Mouse (Mus musculus) regulatory T cell (primary cell): ENCODE results near the gene Pygb.

ENCODE experiments used
- in situ Hi-C: fragments of 300-600 bp; cut with MboI, MseI; formaldehyde crosslinking; loops from one replicate; pipeline ENCODE4 v1.15.1; 2025; ENCODE audit warnings: high pct_unique_total_duplicates

Gene Pygb

DNA sequence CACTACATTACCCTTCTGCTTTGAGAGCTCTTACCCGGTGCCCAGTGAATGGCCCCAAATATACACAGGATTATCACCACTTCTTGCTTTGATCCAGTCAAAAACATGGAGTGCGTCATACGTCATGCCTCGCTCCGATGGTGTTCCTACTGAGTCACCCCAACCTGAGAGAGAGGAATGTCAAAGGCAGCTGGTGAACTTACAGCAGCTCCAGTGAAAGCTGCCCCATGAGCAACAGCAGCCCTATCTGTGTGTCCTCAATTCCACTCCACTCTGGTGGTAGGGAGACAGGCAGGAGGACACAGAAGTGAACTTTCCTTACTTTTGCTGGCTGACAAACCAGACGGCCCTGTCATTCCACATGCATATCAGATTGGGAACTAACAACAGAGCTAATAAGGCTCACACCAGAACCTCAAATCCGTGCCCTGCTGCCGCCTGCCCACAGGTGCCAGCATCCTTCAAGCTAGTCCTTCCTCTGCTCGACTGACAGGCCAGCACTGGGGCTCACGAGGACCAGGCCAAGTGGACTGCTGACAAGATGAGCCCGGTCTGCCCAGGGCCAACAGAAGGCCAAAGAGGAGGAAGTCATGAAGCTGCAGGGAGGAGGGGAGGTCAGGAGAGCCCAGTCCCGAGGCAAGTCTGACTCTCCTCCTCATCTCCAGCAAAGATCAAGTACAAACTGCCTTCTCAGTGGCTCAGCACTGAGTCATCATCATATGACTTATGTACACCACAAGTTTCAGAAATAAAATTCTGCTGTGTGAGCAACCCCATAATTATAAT is 53.3 kb downstream of the Pygb start:
- in situ Hi-C loops, result no loop called here

GRCm38 (mm10) chr2:150841109-150841508 is 54.6 kb downstream of the Pygb start:
- in situ Hi-C loops, result no loop called here

DNA sequence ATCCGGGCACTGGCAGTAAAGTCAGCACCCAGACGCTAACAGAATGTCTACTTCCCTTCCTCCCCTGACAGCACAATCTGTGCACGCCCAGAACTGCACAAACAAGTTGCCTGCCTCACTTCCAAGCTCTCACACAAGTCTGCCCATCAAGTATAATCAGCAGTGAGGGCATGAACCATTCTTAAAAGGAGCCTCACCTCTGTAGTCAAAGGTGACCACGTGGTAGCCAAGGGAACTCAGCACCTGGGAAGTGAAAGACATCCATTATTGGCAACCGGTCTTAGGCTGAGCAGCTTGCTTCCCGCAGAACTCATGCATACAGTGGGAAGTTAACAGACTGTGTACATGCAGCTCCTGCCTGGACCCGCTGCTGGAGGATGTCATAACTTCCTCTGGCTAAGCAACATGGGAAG is 55.5 kb downstream of the Pygb start:
- in situ Hi-C loops, result no loop called here

DNA sequence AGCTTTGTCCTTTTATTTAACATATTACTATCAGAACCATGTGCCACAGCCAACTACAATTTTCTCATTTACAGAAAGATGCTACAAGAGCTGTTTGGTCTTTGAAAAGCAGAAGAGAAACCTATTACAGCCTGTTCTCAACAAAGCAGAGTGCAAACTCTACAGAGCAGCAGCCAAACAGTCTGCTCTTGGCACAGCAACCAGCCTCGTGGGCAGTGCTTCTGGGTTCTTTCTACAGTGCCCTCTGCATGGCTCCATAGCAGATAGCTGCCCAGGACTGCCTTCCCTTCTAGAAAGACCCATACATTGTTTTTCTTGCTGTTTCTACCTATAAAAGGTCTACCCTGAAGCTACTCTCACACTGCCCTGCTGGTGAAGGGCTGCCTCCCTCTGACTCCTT is 58.3 kb downstream of the Pygb start:
- in situ Hi-C loops, result no loop called here

DNA sequence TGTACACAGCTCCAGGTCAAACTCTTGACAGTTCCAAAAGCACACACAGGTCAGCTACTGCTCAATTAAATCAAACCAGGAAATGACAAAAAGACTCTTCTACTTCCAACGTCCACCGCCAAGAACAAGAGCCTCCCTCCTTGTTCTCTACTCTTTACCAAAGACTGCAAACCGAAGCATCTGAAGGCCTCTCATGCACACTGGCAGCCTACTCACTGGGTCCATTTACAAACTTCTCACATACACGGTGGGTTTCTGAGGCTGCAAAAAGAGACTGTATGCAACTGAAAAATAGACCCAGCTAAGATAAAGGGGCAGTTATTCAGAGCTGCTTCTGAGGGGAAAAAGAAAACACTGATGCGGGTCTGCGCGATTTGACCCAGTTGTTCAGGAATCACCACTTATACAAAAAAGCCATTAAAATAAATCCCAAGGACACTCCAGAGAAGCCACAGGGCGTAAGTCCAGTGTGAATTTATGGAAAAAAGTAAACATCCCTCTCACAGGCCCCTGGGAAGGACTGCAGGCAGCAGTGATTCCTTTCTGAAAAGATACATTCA is 61.0 kb downstream of the Pygb start:
- in situ Hi-C loops, result no loop called here

DNA sequence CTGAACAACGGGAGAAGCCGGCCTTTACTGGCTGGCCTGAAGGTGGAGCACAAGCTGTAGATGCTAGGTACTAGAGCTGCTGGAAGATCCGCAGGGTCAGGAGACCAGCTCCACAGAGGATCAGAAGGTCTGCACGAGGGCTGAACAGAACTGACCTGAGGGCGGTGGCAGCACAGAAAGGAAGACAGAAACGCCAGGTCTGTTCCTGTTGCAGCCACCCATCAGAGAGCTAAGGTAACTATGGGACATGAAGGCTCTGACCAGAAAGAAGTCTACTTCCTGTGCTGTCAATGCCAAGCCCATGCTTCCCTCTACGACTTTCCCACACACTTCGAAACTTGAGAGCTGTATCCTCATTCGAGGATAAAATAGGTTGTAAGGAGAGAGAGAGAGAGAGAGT is 64.7 kb downstream of the Pygb start:
- in situ Hi-C loops, result no loop called here

DNA sequence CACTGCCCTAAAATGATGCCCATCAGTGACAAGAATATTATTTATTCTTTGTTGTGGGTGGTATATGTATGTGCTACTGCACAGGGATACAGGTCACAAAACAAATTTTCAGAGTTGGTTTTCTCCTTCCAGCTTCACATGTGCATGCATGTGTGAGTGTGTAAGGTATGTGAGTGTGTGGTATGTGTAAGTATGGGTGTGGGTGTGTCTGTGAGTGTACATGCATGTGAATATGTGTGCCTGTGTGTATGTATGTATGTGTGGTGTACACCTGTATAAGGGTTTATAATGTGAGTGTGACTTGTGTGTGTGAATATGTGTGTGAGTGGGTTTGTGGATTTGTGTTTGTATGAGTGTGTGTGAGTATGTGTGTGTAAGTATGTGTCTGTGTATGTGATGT is 68.7 kb downstream of the Pygb start:
- in situ Hi-C loops, result no loop called here

DNA sequence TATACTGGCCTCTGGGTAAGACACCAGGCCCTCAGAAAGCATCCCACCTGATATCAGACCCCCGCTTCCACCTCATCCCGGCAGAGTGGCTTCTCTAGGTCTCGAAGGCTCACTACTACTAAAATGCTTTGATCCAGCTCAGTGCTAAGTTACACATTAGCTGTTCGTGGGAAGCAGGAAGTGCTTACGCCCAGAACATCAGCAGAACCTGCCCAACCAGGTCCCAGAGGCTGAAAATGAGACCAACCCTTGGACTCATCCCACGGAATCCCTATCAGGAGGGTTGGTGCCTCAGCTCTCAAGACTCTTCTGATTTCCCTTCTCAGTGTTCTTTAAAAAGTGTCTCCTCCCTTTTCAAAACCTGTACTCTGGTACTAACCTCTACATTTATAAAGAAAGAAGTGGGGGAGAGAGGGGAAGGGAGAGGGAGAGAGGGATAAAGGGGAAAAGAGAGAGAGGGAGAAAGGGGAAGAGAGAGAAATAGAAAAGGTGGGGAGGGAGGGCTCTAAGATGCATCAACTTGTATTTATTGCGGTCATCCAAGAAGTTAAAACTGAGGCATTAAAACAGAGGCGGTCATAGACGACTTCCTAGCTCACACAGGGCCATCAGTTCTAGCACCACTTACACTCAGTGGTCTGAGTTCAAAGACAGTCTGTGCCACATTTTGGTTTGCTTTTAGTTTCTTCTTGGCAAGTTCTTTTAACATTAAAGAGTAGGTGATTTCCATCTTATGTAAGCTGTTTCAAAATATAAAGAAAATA is 72.4 kb downstream of the Pygb start:
- in situ Hi-C loops, result no loop called here

DNA sequence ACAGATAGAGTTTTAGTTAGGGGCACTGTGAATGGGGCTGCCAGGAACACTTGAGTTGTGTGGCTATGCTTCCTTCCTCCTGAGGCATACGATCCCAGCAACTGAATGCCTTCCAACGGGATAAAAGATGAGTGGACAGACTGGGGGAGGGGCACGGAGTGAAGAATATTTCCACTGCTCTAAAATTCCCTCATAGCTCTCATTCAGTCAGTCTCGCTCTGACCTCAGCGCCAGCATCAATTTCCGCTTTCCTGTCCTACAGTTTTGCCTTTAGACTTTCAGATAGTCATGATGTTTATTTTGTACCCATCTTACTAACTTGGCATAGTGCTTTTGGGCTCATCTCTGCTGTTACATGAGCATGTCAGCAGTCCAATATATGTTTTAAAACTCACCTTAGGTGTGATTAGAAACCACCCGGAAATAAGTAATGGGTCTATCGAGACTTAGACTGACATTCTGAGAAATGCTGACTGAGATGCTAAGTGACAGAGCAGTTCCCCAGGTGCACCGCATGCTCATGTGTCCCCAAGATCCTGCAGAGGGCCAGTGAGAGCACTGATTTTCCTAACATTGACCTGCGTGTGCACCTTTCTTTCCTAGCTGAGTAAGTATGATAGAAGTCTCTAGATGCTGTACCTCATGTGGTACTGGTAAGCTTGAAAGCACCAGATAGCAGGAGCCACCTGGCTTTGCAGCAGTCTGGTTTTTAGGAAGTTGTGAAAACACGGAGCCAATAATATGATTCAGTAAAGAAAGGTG is 73.4 kb downstream of the Pygb start:
- in situ Hi-C loops, result no loop called here

DNA sequence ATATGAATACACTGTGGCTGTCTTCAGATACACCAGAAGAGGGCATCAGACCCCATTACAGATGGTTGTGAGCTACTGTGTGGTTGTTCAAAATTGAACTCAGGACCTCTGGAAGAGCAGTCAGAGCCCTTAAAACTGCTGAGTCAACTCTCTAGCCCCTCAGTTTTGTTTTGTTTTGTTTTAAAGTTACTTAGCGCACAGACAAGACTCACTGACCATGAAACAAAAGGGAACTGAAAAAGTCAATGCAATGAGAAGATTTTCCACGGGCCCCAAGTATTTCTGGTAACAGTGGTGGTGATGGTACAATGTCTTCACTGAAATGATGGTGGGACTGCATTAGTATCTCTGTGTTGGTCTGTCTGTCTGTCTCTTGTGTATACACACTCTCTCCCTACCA is 74.6 kb downstream of the Pygb start:
- in situ Hi-C loops, result no loop called here

DNA sequence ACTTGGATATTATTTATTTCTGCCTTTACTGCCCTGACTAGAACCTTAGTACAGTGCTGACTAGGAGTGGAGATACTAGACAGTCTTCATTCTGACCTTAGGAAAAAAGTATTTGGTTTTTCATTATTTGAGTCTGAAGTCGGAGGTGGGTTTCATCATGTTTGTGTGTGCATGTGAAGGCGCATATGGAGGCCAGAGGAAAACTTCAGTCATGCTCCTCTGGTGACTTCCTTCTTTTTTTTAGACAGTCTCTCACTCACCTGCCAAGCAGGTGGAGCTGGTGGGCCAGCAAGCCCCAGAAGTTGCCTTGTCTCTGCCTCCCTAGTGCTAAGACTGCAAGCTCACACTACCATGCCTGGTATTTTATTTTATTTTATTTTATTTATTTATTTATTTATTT is 80.5 kb downstream of the Pygb start:
- in situ Hi-C loops, result no loop called here

DNA sequence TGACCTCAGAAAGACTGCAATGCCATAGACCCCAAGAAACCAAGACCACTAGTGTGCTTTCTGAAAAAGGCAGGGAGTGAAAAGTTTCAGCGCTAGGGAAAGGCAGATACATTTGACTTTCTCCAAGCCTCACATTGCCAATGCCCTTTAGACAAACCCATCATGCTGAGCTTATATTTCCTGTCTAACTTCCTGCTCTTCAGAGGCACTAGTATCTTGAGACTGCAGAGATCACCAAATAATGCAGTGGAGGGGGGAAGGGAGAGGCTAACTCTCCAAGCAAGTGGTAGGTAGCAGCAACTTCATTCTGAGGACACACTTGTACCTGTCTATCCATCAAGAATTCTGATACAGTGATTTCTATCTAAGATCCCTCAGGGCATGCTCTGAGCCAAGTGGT is 82.9 kb downstream of the Pygb start:
- in situ Hi-C loops, result no loop called here

DNA sequence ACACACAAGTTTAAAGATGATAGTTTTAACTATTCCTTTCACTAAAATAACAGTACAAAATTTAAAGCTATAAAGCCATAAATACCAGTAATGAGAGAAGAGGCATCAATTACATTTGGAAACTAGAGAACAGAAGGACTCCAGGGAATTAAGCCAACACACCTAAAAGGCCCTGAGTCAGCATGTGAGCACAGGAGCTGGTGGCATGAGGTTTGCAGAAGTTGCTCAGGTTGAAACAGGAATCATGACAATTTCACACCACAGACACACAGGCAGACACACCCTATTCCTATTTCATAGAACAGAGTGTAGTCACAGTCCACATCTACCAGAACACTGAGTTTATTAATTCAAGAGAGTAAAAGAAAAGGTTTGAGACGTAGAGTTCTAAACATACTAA is 88.0 kb downstream of the Pygb start:
- in situ Hi-C loops, result no loop called here

GRCm38 (mm10) chr2:150875226-150875625 is 88.7 kb downstream of the Pygb start:
- in situ Hi-C loops, result no loop called here

- in situ Hi-C loops, result no loop called here
These were observed 91.0 kb downstream of the Pygb start for GRCm38 (mm10) chr2:150877561-150877960.
